In genomic region chr11:70220323-70220722, GRCm38 (mm10) we compare ENCODE assay signal across 1 mouse cellular context.
TF ChIP-seq lines count a peak whose summit lies in the region.

No protein-coding gene starts in this region.

TF ChIP-seq in CH12.LX, 34 proteins besides CTCF, POLR2A, EP300 and RAD21:
- TF ChIP-seq IRF4 (IDR thresholded peaks at IDR 0.05; ENCODE audit: low read depth, low read length) (no peak), RCOR1 (conservative IDR thresholded peaks at IDR 0.05; ENCODE audit: low read depth, low read length) (no peak), MEF2A (IDR thresholded peaks at IDR 0.05; ENCODE audit: borderline replicate concordance, low read depth, low read length) (peak; percentile 24; the same call in 1 of the 2 replicates), POLR2AphosphoS2 (IDR thresholded peaks at IDR 0.05; ENCODE audit: low read depth, low read length) (no peak), TCF12 (IDR thresholded peaks at IDR 0.05; ENCODE audit: low read depth, low read length) (0 out of 2 replicates have a peak, but pooled peaks have one; percentile 6)
TF ChIP-seq in CH12.LX: peak in this region for 2.
